Mouse (Mus musculus): Measurements from ENCODE around the gene Slc29a2.
A peak's percentile ranks its signal among the peaks of the same experiment; 100 is the strongest.

DNA sequence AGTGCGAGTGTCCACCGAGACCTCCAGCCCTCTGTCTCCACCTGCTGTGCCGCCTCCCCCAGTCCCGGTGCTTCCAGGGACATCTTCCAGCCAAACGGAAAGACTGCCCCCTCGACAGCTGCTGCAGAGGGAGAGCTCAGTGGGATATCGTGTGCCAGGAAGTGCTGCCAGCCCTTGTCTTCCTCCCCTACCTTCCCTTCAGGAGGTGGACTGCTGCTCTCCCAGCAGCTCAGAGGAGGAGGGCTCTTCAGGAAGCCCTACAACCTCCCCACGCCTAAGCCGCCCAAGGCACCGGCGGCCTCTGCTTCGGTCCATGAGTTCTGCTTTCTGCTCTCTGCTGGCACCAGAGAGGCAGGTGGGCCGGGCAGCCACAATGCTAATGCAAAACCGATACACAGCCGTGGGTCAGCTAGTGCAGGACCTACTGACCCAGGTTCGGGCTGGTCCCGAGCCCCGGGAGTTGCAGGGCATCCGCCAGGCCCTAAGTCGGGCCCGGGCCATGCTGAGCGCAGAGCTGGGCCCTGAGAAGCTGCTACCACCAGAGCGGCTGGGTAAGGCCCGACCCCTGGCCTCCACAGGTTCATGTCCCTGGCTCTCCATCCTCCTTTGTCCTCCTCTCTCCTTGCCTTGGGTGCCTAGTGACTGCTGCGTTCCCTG is 28.6 kb downstream of the Slc29a2 start:
- TF ChIP-seq CTCF (IDR thresholded peaks at IDR 0.05; ENCODE audit: control insufficient read depth, insufficient read depth, insufficient read length) (no peak), MYOD1 (IDR thresholded peaks at IDR 0.05; ENCODE audit: control insufficient read depth, insufficient read length, low read depth) (peak; percentile 74), FOSL1 (IDR thresholded peaks at IDR 0.05; ENCODE audit: insufficient read depth, low read length, poor library complexity, severe bottlenecking) (no peak), MYOG (IDR thresholded peaks at IDR 0.05; ENCODE audit: control insufficient read depth, extremely low read depth, insufficient read length) (no peak), MAX (IDR thresholded peaks at IDR 0.05) (no peak), USF1 (IDR thresholded peaks at IDR 0.05; ENCODE audit: low read depth) (no peak), CEBPB (IDR thresholded peaks at IDR 0.05; ENCODE audit: low read depth) (no peak)

All from C2C12 (cell line).